Mouse (Mus musculus) adrenal gland, postnatal 14 days (tissue): ENCODE results near the gene Cdh12. TPM values are rescaled to one million over a fixed set of nuclear protein-coding genes. Genes with fewer than 3 reads are reported as not detected.

Source experiments
- DNase-seq: peaks from one replicate; pipeline ENCODE4 v3.0.0; 2021; ENCODE audit warnings: mixed read lengths
- microRNA-seq, 2 experiments: library from miRNA; unstranded; fragments of <30 nt; microRNA quantifications; one replicate each; pipeline ENCODE4 v1.2.0; 2021
- total RNA-seq: library from RNA; stranded (reverse); gene quantifications from 2 replicates; pipeline ENCODE4 v1.2.3, GENCODE M21; 2021

Gene Cdh12
- total RNA-seq, 1 experiment from 2014 or later = 0.41 TPM

DNA sequence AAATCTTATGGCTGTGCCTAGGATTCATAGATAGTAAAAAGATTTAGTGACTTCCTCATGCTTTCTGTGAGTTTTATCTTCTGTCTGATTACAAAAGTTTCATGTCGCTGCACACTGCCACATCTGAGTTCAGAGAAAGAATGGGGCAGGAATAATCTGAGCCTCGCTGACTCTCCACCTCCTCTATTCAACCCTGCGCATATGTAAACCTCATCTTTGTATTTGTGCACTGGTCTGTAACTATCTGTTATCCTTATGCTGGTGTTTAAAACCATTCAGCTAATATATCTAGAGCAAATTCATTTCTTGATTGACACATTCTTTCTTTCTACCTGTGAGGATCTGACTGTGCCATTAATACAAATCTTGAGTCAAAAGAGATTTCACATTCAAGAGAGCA, 944.0 kb downstream of the Cdh12 start:
- DNase-seq = no peak

DNA sequence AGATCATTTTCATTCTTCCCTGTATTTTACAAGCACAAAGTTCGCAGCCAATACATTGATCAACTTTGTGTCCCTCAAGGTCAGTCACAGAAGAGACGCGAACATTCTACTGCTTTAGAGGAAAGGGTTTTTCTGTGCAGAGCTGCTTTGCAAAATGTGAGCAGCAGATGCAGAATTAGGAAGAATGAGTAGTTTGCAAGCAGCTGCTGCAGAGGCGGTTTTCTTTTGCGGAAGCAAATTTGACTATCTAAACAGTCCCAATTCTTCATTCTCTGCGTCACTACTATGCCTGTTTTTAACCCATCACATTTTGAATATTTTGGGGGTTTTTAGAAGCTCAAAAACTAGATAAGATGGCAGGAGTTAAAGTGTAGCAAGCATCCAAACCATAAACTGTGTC, 956.1 kb downstream of the Cdh12 start:
- no peak for DNase-seq

DNA sequence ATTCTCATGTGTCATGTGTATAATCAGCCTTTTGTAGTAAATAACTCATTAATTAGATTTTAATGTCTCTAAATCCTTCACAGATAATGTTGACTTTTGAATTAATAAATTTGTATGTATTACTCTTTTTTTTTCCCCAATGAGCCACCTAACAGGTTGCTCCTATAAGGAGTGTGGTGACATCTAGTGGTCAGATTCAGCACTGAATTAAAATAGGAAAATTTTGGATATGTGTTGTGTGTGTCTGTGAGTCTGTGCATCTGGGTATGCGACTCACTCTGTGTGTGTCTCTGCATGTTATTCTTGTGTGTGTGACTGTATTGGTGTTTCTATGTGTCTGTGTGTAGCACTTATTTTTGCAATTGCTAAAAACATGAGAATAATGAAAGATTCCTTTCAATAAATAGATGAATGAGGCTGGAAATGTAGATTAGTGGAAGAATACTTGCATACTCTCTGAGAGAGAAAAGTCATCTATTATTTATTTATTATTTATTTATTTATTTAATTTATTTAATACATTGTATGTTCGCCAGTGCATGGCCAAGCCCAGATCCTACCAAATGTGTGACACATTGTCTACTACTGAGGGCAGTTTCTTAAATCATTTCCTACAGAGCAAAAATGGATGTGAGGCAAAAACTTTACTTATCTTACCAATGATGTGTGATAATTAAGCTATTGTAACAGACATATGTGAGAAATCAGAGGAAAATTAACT, 958.4 kb downstream of the Cdh12 start:
- DNase-seq = no peak

DNA sequence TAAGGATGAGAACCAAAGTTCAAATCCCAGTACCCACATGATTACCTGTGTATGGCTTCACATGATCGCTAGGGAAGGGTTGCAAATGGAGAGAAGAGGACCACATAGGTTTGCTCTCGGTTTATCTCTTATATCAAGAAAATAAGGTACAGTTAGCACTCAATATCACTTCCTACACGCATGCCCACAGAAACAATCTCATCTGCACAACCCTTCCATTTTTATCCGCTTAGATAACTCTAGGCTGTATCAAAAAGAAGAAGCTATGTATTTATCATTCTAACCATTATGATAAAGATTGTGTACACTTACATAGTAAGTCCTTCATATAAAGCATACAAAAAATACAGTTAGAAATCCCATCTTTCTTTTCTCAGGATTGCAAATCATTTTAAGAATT, 988.3 kb downstream of the Cdh12 start:
- no peak for DNase-seq

DNA sequence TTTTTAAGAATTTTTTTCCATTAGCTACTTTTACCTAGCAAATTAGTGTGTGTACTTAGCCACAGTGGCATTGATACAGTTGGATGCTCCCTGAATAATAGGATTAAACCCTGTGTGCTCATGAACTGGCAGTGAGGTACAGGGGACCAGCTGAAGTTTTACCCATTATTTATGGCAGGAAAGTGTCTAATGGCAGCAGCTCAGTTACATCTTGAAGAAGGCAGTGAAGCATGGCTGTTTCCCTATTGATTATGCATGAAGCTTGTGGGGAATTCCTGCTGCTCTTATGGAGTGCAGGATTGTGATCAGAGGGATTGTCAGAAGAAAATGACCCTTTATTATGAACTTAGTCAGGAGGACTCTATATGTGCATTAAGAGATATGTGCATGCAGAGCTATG, 988.9 kb downstream of the Cdh12 start:
- DNase-seq = no peak

DNA sequence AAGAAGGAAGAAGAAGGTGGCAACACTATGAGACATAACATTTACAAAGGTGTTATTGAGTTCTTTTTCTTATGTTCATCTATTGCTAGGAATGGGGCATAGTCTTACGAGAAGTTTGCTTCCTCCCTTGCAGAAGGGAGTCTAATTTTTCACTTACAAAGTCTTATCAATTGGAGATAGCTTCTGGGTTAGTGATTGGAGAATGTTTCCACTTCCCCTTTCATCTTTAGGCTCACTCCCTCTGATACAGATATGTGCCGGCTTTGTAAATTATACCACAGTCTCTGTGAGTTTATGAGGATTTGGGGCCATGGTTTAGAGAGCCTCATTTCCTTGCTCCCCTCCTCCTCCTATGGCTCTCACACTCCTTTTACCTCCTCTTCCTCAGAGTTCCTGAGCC, 1009.0 kb downstream of the Cdh12 start:
- DNase-seq = no peak

GRCm38 (mm10) chr15:21519355-21519869, 1070.3 kb downstream of the Cdh12 start:
- DNase-seq = no peak

DNA sequence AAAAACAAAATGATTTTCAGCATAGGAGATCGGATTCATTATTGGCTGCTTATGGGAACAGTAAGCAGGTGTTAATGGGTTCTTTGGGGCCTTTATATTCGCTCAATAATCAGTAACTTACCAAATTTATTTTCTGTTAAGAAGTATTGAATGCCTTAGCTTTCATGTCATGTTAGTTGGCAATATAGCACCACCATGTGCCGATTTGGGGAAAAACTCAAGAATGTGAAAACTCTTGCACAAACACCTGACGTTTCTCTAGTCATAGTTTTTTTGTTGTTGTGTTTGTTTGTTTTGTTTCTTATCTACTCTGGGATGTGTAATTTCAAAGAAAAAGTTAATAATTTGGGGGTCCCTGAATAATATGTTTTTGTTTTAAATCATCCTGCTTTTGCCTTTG, 1081.7 kb downstream of the Cdh12 start:
- no peak for DNase-seq

DNA sequence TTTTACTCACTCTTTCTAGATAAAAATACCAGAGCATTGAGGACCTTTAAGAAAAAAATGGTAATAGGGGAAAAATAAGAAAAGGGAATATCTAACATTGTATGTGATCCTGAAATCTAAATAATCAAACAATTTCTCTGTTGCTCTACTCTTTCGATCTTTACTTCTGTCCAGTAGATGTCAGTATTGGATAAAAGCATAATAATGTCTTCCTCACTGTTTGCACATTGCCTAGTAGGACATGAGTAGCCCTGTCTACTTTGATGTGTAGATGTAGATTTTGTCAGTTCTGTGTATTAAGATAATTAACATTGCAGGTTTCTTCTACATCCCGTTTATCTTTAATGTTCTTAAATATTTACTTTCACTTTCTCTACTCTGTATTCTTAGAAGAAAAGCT, 1087.8 kb downstream of the Cdh12 start:
- DNase-seq = no peak

DNA sequence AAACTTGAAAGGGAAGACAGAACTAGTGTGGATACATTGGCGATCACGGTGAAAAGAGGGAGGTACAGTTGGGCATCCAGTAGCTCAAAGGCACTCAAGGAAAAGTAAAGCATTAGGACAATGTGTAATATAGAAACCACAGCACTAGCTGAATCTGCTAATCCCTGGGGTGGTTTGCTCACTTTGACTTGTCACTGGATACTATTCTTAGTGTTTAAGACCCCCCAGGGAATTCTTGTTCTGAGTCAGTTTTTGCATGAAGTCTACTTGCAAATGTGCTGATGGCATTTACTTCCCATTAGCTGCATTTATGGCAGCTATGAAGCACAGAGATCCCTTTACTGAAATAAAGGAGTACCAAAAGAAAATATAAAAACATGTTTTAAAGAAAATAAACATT, 1095.7 kb downstream of the Cdh12 start:
- DNase-seq = no peak

DNA sequence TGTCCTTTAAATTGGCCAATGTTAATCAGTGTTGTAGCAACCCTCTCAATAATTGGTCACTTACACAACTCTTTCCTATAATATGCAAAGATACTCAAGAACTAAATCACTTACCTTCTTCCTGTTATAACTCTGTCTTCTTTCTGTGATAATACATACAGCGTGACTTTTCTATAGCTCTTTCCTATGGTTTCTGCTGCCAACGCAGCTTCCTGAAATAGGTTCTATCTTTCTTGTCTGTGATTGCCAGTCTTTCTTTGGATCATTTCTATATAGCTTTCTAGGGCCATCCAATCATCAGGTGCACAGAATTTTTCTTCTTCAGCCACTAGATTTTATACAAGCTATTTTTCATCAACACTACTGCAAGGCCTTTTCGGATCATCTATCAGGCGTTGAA, 1106.9 kb downstream of the Cdh12 start:
- no peak for DNase-seq

GRCm38 (mm10) chr15:21566314-21567051, 1117.4 kb downstream of the Cdh12 start:
- DNase-seq = no peak

- DNase-seq = no peak
Measured at GRCm38 (mm10) chr15:21604510-21604909, 1155.4 kb downstream of the Cdh12 start.

Small RNA genes within 50 kb of the gene (microRNA-seq; reads per million reads assigned to microRNA genes)
- gene Gm27397 = 0 reads per million in 2 experiments

Other genes with a start within 250 kb of the Cdh12 start
- not detected in 2 replicates for gene Acot10, start 217.5 kb downstream of the Cdh12 start, total RNA-seq